Mouse (Mus musculus) midbrain, embryonic 14.5 days (tissue): ENCODE results near the gene Smarca4. TPM values are rescaled to one million over a fixed set of nuclear protein-coding genes. Genes with fewer than 3 reads are reported as not detected.
A peak's percentile ranks its signal among the peaks of the same experiment; 100 is the strongest.

Experiments used
- ATAC-seq: fragments of 200-750 bp; cut with Nextera tagmentation; 2 replicates; pipeline ENCODE4 v1.8.0; 2017; ENCODE audit warnings: moderate number of reproducible peaks, moderate library complexity; ENCODE audit not compliant: low FRiP score, low TSS enrichment
- DNase-seq: peaks from one replicate; pipeline ENCODE4 v3.0.0-alpha.2; 2015
- H3K27ac ChIP-seq: fragments of 300-500 bp; sonication (generic); replicated peaks from 2 replicates; pipeline ENCODE4 v1.5.1; 2014; ENCODE audit warnings: mild to moderate bottlenecking, low read depth, low read length, moderate library complexity
- H3K27me3 ChIP-seq: fragments of 300-500 bp; sonication (generic); 2 replicates; pipeline ENCODE4 v1.6.1; 2014; ENCODE audit warnings: low read length, control low read depth, mixed read lengths; ENCODE audit not compliant: control insufficient read depth, insufficient read depth
- H3K36me3 ChIP-seq: fragments of 300-500 bp; sonication (generic); 2 replicates; pipeline ENCODE4 v1.6.1; 2014; ENCODE audit warnings: low read length, control low read depth; ENCODE audit not compliant: control insufficient read depth, insufficient read depth
- H3K4me1 ChIP-seq: fragments of 300-500 bp; sonication (generic); 2 replicates; pipeline ENCODE4 v1.6.1; 2014; ENCODE audit warnings: mild to moderate bottlenecking, antibody characterized with exemption, low read length, control low read depth; ENCODE audit not compliant: control insufficient read depth, insufficient read depth
- H3K4me2 ChIP-seq: fragments of 300-500 bp; sonication (generic); 2 replicates; pipeline ENCODE4 v1.6.1; 2014; ENCODE audit warnings: mild to moderate bottlenecking, low read length, moderate library complexity
- H3K4me3 ChIP-seq: fragments of 300-500 bp; sonication (generic); replicated peaks from 2 replicates; pipeline ENCODE4 v1.5.1; 2014; ENCODE audit warnings: low read depth, low read length
- H3K9ac ChIP-seq: fragments of 300-500 bp; sonication (generic); replicated peaks from 2 replicates; pipeline ENCODE4 v1.6.1; 2014; ENCODE audit warnings: mild to moderate bottlenecking, low read length, moderate library complexity
- H3K9me3 ChIP-seq: fragments of 300-500 bp; sonication (generic); 2 replicates; pipeline ENCODE4 v1.6.1; 2016; ENCODE audit warnings: low read length, control low read depth, mixed read lengths; ENCODE audit not compliant: control insufficient read depth
- WGBS: fragments of 180-500 bp; shearing (Covaris S2); extraction: QIAGEN DNeasy Blood & Tissue Kit; methylation state at CpG from one replicate; pipeline ENCODE4 v1.1.7; 2014; 5-methylcytosine and 5-hydroxymethylcytosine counted together
- polyA plus RNA-seq: library from polyadenylated mRNA; unstranded; fragments of >200 nt; fragmentation: Nextera tagmentation; extraction: Ambion mirVana; gene quantifications from 2 replicates; pipeline ENCODE4 v1.2.1, GENCODE M21; 2014

Smarca4 gene
- polyA plus RNA-seq, 1 experiment from 2014 or later: 179 TPM

- no peaks in the 10 kb centered on the region for H3K27me3 ChIP-seq
- WGBS: 89% methylated on average over 23 of the region's 23 CpGs
- ATAC-seq (no peak), DNase-seq (no peak)
- H3K36me3 ChIP-seq: no peaks in the 10 kb centered on the region
- peaks cover 23% of the 10 kb centered on the region for H3K4me1 ChIP-seq
- H3K9me3 ChIP-seq: no peaks in the 10 kb centered on the region
- H3K27ac ChIP-seq: peak overlapping the region; percentile 49; the same call in 1 of the 2 replicates
- peak overlapping the region; percentile 63 for H3K4me3 ChIP-seq
- no peak overlapping the region for H3K9ac ChIP-seq
- H3K4me2 ChIP-seq: peak overlapping the region; percentile 90
Measured at GRCm38 (mm10) chr9:21725224-21726121, 109.5 kb downstream of the Smarca4 start.

DNA sequence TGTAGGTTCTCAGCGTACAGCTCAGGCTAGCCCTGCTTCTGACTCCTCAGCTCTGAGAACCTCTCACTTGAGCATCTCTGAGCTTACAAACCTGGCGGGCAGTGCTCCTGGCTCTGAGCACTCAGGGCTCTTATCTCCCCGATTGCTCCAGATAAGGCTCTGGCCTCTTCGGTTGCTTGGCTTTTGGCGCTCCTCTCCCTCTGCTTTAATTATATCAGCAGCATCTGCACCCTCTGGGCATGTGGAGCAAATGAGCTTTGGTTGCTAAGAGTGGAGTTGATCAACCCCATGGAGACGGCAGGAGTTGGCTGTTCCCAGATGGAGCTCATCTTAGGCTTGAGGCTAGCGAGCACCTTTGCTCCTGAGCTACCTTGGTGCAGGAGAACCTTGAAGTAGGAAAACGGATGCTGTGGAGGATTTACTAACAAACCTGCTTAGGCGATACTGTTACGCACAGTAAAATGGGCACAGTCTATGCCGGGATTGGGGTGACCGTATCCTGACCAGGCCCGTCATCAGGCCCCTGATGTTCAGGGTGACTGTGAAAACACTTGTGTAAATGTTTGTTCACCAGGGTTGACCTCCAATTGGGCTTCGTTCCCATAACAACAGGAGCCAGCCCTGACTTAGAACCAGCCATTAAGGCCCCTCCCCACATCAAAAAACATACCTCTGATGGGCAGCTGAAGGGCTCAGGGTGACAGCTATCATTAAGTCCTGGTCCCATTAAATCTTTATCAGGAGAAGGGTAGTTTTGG is 110.4 kb downstream of the Smarca4 start:
- H3K4me2 ChIP-seq: peak overlapping the region; percentile 21
- H3K9me3 ChIP-seq: no peaks in the 10 kb centered on the region
- no peak overlapping the region; the same call in 1 of the 2 replicates for H3K4me3 ChIP-seq
- H3K4me1 ChIP-seq: peaks cover 23% of the 10 kb centered on the region
- H3K36me3 ChIP-seq: no peaks in the 10 kb centered on the region
- ATAC-seq (no peak), DNase-seq (peak; percentile 21)
- H3K9ac ChIP-seq: no peak overlapping the region
- no peaks in the 10 kb centered on the region for H3K27me3 ChIP-seq
- WGBS: 75% methylated on average over 14 of the region's 14 CpGs
- H3K27ac ChIP-seq: peak overlapping the region; percentile 49; the same call in 1 of the 2 replicates

GRCm38 (mm10) chr9:21728261-21728832 is 112.4 kb downstream of the Smarca4 start:
- 88% methylated on average over 10 of the region's 10 CpGs for WGBS
- ATAC-seq: no peak
- H3K4me1 ChIP-seq: peaks cover 16% of the 10 kb centered on the region

DNA sequence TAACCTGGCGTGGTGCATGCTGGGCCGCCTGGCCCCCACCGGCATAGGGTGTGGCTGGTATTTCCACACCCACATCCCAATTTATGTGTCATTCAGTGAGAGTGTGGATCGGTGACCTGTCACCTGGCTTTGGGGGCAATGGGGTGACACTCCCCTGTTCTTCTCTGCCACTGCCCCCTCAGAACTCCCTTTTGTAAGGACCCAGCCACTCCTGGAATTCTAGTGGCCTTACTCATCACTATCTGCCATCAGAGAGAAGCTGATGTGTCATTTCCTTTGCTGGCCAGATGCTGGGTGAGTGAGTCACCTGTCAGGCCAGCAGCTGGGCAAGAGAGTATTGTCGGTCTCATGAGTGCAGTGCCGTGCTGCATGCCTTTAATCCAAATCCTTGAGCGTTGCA is 113.3 kb downstream of the Smarca4 start:
- H3K36me3 ChIP-seq: peaks cover 26% of the 10 kb centered on the region
- ATAC-seq (no peak), DNase-seq (no peak)
- H3K9me3 ChIP-seq: no peaks in the 10 kb centered on the region
- 0 out of 2 replicates have a peak overlapping the region, but pooled peaks have one; percentile 32 for H3K27ac ChIP-seq
- H3K9ac ChIP-seq: no peak overlapping the region
- 87% methylated on average over 7 of the region's 7 CpGs for WGBS
- no peak overlapping the region for H3K4me2 ChIP-seq
- no peak overlapping the region for H3K4me3 ChIP-seq
- no peaks in the 10 kb centered on the region for H3K27me3 ChIP-seq
- H3K4me1 ChIP-seq: peaks cover 16% of the 10 kb centered on the region

More at GRCm38 (mm10) chr9:21728261-21728832, 112.4 kb downstream of the Smarca4 start:
- Histone ChIP-seq H3K9me3 (no peaks in the 10 kb centered on the region), H3K4me2 (no peak overlapping the region), H3K4me3 (no peak overlapping the region), H3K27me3 (no peaks in the 10 kb centered on the region), H3K36me3 (peaks cover 17% of the 10 kb centered on the region), H3K9ac (no peak overlapping the region), H3K27ac (no peak overlapping the region)
- no peak for DNase-seq

GRCm38 (mm10) chr9:21732288-21732687 is 116.3 kb downstream of the Smarca4 start:
- peaks cover 51% of the 10 kb centered on the region for H3K36me3 ChIP-seq
- no peaks in the 10 kb centered on the region for H3K9me3 ChIP-seq
- no peak overlapping the region for H3K27ac ChIP-seq
- ATAC-seq (no peak), DNase-seq (no peak)
- H3K9ac ChIP-seq: no peak overlapping the region
- no peaks in the 10 kb centered on the region for H3K27me3 ChIP-seq
- 95% methylated on average over 9 of the region's 9 CpGs for WGBS
- H3K4me3 ChIP-seq: no peak overlapping the region
- no peaks in the 10 kb centered on the region for H3K4me1 ChIP-seq
- no peak overlapping the region for H3K4me2 ChIP-seq

GRCm38 (mm10) chr9:21733446-21733845 is 117.5 kb downstream of the Smarca4 start:
- Histone ChIP-seq H3K27ac (no peak overlapping the region), H3K9me3 (no peaks in the 10 kb centered on the region), H3K27me3 (no peaks in the 10 kb centered on the region), H3K9ac (no peak overlapping the region), H3K4me3 (no peak overlapping the region), H3K4me2 (no peak overlapping the region), H3K36me3 (peaks cover 62% of the 10 kb centered on the region), H3K4me1 (no peaks in the 10 kb centered on the region)
- DNase-seq: no peak
- ATAC-seq: no peak
- 79% methylated on average over 17 of the region's 17 CpGs for WGBS

DNA sequence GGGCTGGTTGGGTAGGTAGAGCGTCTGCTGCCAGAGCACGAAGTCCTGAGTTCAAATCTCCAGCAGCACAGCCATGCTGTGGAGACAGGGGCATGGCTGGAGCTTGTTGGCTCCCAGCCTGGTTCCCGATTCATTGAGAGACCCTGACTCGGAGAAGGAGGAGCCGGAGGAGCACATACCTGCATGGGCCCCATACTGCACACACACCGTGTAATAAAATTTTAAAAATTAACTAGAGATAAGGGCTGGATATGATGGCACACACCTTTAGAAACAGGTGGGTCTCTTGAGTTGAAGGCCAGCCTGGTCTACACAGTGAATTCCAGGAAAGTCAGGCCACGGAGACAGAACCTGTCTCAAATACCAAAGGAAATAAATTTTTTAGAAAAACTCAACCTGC is 118.0 kb downstream of the Smarca4 start:
- H3K4me3 ChIP-seq: no peak overlapping the region
- H3K36me3 ChIP-seq: peaks cover 67% of the 10 kb centered on the region
- H3K9ac ChIP-seq: no peak overlapping the region
- H3K4me2 ChIP-seq: no peak overlapping the region
- H3K27ac ChIP-seq: no peak overlapping the region
- H3K27me3 ChIP-seq: no peaks in the 10 kb centered on the region
- WGBS: 98% methylated on average over 7 of the region's 7 CpGs
- no peaks in the 10 kb centered on the region for H3K9me3 ChIP-seq
- no peak for ATAC-seq
- no peak for DNase-seq
- no peaks in the 10 kb centered on the region for H3K4me1 ChIP-seq

GRCm38 (mm10) chr9:21735126-21735525 is 119.2 kb downstream of the Smarca4 start:
- Histone ChIP-seq H3K9me3 (no peaks in the 10 kb centered on the region), H3K9ac (no peak overlapping the region), H3K4me1 (no peaks in the 10 kb centered on the region), H3K27me3 (no peaks in the 10 kb centered on the region), H3K4me2 (no peak overlapping the region), H3K36me3 (peaks cover 79% of the 10 kb centered on the region), H3K4me3 (no peak overlapping the region), H3K27ac (no peak overlapping the region)
- WGBS: 94% methylated on average over 14 of the region's 14 CpGs
- ATAC-seq (no peak), DNase-seq (no peak)
